Mouse (Mus musculus): Measurements from ENCODE around the gene Cacnb3. TPM values are rescaled to one million over a fixed set of nuclear protein-coding genes. Genes with fewer than 3 reads are reported as not detected.

The Cacnb3 gene
- polyA plus RNA-seq, 2 experiments from 2014 or later = 0.19 TPM; not detected in 1

DNA sequence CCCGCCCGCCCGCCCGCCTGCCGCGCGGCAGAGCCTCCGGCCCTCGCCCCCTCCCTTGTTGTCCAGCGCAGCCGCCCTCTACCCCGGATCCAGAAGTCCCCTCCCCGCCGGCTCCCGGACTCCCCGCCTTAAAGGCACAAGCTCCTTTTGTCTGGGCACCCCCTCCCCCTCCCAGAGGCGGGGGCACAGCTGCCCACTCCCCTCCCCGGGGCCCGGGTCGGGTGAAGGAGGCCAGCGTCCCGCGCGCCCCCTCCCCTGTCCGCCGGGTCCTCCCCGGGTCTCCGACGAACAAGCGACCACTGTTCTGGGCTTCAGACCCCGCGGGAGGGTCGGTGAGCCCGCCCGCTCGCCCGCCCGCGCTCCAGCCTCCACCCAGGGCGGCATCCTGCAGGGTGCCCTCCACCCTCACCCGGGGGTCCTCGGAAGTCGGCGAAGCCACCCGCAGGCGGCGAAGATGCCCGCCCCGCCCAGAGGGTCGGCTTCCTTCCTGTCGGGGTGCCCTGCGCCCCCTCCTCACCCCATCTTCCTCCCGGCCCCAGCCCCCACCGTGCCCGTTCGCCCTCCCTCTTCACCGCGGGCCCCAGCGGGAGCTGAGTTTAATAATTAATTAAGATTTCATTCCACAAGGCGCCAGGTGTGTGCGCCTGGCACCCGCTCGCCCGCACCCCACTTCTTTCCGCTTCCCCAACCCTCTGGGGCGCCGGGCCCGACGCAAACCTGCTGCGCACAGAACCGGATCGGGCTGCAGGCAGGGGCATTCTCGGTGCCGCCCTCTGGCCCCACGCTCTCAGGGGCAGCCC is 21.1 kb upstream of the Cacnb3 start, which contains the start of gene Adcy6:
Gene Adcy6, minus strand, starts transcription at position 746 of the 800 bp plus-strand sequence.
- ATAC-seq = peak; percentile 49

DNA sequence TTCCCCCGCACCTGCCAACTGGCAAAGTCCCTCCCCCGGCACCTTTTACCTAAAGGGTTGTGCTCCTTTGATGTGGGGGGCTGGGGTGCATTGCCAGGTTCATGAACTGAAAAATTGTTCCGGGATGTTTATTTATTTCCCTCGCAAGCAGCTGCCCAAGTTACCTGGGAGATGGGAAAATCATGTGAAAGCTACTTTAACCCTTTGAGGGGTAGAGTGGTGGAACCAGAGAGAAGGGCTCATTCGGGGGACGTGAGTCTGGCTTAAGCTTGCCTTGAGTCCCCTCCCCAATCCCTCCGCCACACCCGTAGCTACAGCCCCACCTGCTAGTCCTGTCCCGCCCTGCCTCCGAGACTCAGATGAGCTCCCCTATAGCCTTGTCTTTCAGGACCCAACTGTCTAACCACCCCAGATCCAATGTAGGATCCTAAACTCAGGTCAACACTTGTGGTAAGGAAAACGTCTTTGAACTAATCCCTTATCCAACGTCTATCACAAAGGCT is 20.5 kb upstream of the Cacnb3 start:
- ATAC-seq = no peak

DNA sequence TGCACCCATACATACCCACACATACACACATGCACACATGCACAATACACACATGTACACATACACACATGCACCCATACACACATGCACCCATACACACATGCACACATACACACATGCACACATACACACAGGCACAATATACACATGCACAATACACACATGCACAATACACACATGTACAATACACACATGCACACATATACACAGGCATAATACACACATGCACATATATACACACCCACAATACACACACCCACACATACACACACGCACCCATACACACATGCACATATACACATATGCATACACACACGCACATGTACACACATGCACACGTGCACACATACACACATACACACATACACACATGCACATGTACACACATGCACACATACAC is 18.4 kb upstream of the Cacnb3 start:
- no peak for ATAC-seq

DNA sequence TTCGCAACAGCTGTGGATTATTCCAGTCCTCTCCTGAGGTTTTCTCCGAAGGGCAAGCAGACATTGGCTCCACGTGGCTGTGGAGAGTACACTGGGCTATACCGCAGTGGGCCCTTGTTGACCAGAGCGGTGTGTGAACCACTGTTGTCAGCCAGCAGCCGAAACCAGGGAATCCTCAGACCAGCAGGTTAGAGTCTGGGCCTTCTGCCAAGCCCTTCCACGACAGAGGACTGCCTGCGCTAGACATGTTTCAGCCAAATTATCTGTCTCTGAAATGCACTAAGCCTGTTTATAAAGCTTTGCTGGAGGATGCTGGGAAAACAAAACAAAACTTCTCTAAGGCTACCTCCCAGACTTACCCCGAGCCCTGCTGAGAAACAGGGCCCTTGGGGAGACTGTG is 16.1 kb upstream of the Cacnb3 start:
- ATAC-seq = no peak

DNA sequence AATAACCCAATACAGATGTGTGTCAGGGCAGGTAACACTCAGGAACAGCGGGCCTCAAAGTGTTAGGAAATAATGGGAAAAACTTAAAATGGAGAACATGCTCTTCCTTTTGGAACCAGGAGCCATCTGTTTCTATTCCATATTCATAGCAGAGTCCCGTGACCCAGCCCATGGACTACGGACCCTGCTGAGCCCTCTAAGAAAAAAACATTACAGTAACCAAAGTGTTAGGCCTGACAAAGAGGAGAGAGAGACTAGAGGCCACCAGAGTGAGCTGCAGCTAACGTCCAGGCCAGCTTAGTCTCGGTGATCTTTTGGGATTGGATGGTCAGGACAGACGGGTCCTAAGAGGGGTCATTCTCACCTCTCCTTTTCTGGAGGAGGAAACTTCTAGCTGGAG is 15.7 kb upstream of the Cacnb3 start:
- no peak for ATAC-seq

DNA sequence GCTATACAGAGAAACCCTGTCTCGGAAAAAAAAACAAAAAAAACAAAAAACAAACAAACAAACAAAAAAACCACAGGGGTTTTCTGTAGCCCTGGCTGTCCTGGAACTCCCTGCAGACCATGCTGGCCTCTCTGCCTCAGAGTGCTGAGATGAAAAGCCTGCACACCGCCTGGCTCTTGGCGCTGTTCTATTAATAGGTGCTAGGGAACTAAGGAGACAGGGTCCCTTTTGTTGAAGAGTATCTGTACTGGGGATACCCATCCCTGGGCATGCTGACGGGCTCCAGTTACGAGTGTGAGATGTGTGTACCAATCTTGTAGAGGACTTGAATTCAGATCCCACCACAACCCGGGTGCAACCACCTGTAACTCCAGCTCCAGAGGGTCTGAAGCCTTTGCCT is 14.9 kb upstream of the Cacnb3 start:
- no peak for ATAC-seq

DNA sequence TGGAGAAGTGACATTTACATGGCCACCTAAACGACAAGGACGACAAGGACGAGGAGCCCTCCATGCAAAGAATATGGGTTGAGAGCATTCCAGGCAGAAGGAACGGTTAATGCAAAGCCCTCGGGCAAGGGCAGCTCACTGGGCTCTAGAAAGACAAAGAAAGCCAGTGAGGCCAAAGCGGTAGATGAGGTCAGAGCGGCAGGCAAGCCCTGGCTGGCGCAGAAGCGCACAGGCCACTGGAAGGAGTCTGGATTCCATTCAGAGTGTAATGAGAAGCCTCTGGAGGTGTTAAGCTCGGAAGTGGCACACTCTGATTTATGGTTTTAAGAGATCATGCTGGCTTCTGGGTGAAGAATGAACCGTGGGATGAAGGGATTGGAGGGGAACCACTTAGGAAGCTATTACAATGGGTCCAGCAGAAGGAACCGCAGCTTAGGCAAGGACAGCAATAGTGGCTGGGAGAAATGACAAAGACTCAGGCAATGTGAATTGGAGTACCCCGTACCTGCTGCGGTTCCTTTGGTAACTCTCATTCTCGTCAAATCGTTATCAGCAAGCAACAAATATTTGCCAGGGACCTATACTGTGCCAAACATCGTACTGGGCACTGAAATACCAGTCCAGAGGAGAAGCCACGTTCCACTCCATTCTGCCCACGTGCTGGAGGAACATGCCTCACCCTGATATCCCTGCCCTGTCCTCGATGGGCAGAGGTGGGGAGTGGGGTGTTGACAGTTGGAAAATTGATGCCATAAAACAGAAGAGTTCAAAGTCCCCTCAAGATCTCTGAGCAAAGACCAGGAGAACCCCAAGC is 14.1 kb upstream of the Cacnb3 start:
- no peak for ATAC-seq

DNA sequence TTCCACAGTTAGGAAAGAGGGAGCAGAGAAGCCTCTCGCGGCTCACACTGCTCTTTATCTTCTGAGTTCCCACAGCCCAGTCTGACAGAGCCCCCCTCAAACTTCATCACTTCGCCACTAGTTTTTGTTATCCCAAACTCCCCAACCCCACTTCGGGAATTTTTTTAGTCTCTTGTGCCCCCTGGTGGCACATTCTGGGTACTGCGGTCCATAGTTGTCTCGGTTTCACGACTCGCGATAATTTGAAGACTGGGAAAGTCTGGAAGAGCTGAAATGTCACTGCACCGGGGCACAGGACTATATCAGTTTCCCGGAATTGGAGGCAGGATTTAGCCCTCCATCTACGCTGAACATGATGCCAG is 13.5 kb upstream of the Cacnb3 start:
- no peak for ATAC-seq

DNA sequence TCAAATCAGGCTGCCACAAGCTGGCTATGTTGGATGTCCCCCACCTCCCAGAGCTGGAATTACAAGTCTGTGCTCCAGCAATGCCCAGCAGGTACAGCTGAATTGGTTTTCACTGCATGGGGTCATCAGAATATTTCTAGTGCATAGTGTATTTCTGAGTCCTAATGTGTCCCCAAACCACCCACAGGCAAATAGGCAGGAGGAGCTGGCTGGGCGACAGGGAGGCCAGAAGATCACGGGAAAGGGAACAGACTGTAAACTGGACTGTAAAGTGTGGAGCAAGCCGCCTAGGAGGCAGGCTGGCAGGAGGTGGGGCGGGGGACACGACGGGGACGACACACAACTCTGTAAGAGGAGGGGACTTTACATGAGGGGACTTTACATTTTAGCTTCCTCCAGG is 8.4 kb upstream of the Cacnb3 start:
- peak; percentile 28 for ATAC-seq

DNA sequence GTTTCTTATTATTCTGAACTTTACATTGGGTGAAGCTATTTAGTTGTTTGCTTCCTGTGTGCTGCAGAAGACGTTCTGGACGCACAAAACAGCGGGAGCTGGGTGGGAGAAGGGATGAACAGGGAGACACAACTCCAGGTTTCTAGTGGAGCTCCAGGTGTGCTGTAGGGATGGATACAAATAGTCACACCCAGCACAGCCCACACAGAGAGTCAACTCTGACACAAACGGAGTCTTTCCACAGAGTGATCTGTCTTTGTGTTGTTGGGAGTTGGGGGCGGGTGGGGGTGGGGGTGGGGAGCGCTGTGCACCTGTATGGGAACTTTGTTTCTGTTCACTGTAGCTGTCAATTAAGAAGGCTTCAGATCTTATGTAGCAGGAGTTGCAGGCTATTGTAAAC is 7.9 kb upstream of the Cacnb3 start:
- no peak for ATAC-seq

DNA sequence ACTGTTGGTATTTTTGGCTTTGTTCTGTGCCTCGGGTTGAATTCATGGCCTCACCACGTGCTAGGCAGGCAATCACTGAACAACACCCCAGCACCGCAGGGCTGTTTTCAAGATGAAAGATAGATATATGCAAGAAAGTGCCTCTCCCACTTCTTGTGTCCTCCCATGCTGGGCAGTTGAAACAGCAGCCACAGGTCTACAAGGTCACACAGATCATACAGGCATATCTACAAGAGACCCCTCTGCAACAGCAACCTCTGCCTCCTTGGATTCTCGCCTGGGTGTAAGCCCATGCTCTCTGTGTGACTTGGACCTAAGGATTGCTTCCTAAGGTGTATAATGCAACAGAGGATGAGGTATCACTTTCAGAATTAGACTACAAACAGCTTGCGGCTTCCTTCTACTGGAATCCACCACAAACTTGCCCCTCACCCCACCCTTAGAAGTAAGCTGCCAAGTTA is 7.2 kb upstream of the Cacnb3 start:
- ATAC-seq = peak; percentile 57

DNA sequence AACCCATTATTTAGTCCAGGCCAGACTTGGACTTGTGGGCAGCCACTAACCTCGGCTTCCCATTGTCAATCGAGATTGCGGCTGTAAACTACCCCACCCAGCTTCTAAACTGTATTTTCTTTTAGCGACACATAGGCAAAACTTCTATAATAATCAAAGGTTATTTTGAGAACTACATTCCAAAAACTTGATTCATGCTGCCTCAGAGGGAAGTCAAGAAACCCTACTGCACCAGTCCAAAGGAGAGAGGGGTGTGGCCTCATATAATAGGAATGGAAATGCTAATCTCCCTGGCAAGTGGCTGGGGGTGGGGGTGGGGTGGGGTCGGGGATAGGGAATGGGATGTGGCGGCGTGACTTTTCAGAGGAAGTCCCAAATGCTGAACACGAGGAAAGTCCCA is 4.6 kb upstream of the Cacnb3 start:
- ATAC-seq = no peak

DNA sequence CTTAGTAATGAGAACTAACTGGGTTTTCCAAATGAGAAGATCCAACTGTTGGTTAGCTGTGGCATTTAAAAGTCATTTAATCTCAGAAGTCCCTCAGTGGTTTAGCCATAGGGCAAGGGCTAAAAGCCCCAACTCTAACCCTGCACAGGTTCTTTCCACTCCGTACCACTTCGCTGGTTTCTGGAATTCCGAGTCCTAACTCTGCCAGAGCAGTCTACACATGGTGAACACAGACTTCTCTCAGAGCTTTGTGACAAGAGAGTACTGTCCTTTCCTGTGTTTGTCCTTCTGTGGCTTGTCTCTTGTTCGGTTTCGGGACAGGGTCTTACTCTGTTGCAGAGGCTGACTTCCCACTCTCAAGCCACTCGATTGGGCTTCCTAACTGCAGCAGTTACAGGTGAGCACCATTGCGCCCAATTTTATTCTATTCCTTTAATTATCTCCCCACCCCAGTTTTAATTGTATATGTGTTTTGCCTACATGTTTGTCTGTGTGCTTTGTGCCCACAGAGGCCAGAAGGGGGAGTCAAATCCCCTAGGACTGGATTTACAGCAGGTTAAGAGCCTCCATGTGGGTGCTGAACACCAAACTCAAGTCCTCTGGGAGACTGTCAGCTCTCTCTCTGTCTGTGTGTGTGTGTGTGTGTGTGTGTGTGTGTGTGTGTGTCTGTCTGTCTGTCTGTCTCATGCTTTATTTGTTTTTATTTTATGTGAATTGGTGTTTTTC is 4.0 kb upstream of the Cacnb3 start:
- no peak for ATAC-seq

DNA sequence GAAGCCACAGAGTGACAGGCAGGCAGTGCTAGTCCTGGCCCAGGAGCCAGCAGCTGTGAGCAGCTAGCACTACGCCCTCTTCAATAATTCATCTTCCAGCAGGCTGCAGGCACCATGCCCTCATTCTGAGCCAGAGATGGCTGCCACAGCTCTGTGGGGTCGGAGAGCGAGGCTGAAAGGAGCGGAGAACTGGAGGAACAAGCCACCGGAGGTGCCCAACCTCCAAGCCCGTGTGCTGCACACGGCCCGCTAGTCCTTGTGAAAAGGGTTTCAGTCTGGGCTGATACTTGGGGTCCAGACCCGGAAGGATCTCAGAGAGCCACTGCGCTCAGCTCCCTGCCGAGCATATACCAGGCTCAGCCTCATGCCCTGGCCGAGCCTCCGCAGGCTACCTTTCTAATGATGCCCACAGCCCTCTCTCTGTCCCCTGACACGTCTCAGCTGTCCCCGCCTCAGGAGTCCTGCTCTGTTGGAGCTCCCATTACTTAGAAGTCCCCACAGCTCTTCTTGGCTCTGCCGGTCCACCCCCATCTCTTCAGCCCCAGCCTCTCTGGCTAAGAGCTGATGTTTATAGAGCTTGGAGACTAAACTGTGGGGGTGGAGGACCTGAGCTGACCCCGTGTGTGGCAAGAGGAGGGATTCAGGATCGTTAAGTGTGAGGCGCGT is 1.9 kb upstream of the Cacnb3 start:
- no peak for ATAC-seq

DNA sequence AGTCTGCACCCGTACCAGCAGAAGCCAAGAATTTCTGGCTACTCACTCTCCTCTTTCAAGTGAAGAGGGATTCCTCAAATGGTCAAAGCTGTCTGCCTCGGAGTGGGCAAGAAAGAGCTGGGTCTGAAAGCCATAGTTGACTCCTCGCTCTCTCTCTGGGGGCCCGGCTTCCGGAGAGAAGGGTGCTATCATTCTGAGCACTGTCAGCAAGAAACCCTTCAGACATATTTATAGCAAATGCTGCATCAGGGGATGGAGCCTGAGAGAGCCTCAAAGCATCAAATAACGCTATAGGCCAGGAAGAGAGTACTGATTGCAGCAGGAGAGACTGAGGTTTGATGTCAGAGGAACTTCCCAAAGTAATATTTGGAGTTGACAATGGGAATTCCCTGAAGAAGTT is 1.2 kb upstream of the Cacnb3 start:
- ATAC-seq = no peak

DNA sequence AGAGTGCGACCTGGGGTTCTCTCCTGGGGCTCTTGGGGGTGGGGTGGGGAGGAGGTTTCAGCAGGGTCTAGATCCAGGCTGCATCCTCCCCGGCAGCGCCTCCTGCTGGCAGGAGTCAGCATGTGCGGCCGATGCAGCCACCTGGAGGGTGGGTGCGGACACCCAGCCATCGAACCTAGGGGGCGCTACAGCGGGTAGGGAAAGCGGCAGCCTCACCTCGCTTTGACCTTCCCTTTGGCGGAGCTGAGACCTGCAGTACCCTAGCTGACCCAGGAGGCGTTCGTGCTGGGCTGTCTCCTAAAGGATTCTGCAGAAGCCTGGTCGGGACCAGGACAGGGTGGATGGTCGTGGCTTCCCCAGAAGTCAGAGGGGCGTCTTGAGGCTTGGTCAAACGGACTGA is 853 bp downstream of the Cacnb3 start:
- no peak for ATAC-seq

DNA sequence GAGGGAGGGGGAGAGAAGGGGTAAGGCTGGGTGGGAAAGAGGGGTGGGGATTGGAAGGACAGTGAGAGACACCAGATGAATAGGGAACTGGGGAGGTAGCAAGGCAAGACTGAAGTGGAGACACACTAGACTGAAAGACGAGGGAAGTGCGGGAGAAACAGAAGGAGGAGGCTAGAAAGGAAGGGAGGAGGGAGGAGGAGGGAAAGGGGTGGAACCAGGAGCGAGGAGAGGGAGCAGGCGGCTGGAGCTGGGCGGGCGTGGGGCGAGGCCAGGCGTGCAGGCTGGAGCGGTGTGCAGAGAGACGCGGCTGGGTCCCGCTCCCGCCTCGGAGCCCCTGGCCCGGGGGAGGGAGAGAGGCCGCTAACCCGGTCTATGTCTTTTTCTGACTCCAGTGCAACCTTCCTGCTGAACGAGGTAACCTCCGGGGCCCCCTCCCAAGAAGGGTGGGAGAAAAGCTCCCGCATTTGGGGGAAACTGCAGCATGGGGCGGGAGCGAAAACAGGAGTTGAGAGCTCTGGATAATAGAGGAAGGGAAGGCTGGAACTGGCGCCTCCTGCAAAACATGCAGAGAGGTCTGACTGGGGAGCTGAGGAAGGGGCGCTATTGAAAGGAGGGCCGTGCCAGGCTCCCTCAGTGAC is 1.6 kb downstream of the Cacnb3 start:
- no peak for ATAC-seq

DNA sequence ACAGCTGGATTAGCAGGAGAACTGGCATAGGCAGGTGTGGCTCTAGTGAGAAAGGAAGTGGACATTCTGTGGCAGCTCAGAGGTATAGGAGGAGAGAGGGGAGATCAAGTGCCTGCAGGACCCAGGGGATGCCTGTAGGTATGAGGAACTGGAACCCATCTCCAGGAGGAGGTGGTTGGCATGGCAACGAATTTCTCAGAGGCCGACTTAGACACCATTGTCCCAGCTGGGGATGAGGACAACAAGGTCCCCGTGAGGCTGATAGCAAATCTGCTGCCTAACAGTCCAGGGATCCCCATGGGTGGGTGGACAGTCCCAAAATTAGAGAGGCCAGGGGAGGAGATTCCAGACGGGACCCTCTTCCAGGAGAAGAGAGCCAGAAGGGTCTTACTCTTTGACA is 2.3 kb downstream of the Cacnb3 start:
- no peak for ATAC-seq

DNA sequence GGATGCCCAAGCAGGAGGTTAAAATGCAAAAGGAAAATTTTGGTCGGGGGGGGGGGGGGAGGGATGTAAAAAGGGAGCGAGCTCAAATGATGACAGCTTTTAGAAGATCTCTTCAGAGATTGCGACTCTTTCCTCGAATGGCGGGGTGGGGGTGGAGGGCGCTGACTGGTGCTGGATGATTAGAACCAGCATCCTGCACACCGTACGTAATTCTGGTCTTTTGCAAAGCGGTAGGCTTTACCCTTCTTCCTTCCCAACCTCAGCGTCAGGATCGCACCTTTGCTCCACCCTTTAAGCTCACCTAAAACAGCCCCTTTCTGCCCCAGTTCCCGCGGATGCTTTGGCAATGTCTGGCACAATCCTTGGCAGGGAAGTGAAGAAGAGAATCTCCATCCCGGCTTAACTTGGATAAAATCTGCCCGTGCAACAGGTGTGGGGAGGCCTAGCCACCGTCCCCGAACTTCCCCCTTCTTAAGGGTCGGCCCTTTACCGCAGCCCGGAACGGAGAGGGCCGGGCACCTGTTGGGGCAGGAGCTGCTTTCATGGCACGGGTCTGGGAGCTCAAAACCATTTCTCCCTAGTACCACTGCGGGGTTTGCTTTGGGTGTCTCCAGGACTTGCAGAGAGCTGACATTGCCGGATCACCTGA is 3.3 kb downstream of the Cacnb3 start:
- peak; percentile 21 for ATAC-seq

DNA sequence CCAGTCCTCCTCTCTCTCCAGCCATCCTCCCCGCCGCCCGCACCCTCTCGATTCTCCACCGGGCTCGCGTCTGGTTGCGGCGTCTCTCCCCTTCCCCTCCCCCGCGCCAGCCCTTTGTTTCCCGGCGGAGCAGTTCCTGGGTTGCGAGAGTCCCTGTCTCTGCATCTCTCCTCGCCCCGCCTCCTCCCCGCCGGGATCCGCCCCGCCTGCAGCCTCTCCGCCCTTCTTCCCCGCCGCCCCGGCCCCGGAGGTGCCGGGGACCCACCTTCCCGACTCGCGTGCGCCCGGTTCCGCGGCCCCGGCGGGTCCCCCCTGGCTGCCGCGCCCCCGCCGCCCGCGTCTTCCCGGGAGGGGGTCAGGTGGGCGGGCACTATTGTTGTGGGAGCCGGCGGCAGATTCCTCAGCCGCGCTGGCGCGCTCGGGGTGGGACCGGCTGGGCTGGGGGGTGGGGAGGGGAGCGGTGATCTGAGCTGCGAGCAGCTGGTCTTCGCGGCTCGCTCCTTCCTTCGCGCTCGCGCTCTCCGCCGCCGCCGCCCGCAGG is 4.0 kb downstream of the Cacnb3 start:
- peak; percentile 56 for ATAC-seq

DNA sequence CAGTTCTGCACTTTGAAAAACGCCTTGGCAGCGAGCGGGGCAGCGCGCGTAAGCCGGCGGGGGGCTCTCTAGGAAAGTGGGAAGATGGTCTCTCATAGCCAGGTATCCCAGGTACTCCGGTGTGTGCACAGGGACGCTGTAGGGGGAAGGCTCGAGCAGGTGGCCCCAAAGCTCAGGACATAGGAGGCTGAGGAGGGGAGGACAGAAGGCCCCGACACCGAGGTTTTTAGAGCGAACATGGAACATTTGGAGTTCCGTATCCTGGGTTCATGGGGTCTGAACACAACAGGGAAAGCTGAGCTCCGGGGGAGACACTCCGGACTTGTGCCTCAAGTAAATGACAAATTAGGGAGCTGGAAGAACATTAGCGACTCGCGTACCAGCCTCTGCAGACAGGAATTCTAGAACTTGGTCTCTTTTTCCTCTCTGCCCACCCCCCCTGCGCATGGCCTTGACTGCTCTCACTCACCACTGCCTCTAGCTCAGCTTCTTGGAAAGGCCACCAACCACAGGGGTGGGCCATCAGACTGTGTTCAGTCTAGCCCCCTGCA is 4.7 kb downstream of the Cacnb3 start:
- no peak for ATAC-seq
